Mouse (Mus musculus) gastrocnemius, postnatal 14 days (tissue): ENCODE data around the gene 4933424G06Rik. TPM values are rescaled to one million over a fixed set of nuclear protein-coding genes. Genes with fewer than 3 reads are reported as not detected.

Experiments used
- DNase-seq: peaks from one replicate; pipeline ENCODE4 v3.0.0; 2021; ENCODE audit warnings: mixed read lengths
- intact Hi-C: fragments of 180-260 bp; cut with DNase I; formaldehyde crosslinking; loops from one replicate; pipeline ENCODE4 v1.15.1; 2025; ENCODE audit warnings: low total_unique reads
- total RNA-seq, 2 experiments: library from RNA; stranded (reverse); gene quantifications; 2 replicates each; pipeline ENCODE4 v1.2.3; 2021

4933424G06Rik gene
- total RNA-seq, 2 experiments from 2014 or later = 0.37 to 0.38 TPM

DNA sequence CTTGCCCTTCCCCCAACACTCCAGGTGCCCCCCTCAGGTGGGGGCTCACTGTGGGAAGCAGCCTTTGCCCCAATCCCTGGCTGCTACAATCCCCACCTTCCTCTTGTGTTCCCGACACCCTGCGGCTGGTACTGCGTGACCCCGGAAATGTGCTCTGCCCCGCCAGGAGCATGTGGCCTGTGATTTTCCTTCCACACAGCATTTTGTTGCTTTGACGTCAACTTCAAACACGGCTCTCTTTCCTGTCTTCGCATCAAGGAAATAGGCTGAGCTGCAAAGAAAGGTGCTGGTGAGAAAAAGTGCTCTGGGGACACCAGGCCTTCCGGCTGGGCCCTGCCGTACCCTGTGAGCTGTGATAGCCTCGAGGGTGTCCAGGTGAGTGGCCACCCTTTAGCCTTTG lies 51.6 kb downstream of the 4933424G06Rik start, which contains the start of gene Zap70:
TSS of gene Zap70 (plus strand) at position 231 of the 400 bp plus-strand sequence.
- intact Hi-C loops = no loop called here
- DNase-seq = no peak

DNA sequence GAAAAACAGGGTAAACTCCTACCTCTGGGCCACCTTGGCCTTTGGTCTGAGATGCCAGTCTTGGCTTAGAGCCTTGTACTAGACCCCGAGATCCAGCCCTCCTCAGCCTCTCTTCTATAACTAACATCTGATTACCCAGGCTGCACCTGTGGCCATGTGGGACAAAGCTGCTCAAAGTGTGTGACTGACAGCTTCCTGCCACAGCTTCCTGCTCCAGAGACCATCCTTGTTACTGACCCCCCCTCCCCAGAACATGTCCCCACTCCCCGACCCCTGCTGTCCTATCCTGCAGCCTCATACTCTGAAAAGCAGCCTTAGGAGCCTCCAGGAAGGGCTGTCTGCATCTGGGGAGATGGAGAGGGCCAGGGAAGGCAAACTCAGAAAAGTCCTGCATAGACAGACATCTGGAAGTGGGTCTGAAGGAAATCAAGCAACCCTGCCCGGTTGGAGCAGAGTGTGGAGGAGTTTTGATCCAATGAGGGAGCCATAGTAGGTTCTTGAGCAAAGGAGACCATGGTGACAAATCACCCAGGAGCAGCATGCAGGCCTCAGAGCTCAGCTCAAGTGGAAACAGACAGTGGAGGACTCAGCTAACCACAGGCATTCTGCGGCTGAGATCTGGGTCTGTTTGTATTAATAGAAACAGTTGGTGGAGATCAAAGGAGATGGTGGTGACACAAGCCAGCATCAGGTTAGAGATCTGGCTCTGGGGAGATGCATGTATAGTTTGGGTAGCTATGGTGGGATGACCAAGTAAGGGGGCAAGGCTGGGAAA lies 56.7 kb downstream of the 4933424G06Rik start:
- intact Hi-C loops = no loop called here
- DNase-seq = no peak

DNA sequence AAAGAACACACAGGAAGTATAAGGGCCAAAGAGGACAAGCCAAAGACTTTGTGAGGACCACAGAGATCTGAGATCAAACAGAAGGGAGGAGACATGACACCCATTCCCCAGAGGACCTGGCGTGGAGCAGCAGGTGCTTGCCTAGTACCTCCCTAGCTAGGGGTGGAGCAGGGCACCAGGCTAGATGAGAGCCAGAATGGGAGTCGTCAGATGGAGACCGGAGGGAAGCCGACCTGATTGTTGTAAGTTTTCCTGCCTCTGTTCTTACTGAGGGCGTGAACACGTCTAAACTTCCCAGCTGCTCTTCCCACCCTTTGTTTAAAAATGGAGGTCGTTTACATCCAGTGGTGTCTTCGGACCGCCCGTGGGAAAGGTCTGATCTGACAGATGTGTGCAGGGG lies 57.4 kb downstream of the 4933424G06Rik start:
- DNase-seq = no peak
- intact Hi-C loops = no loop called here

DNA sequence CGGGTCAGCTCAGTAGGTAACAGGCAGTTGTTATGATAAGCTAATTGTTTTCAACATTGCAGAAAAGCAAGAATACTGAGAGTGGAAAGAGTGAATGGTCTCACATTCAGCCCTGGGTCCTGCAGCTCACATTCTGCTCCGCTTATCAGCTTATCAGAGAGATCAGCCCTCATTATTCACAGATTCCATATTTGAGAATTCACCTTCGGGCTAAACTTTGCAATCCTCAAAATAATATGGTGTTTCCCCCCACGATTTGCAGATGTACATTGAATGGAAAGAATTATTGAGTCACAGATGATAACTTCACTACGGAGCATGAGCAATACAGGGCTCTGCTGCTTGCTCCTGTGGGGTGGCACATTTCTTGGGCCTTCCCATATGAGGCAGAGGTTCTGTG lies 58.8 kb downstream of the 4933424G06Rik start:
- DNase-seq = no peak
- intact Hi-C loops = no loop called here

DNA sequence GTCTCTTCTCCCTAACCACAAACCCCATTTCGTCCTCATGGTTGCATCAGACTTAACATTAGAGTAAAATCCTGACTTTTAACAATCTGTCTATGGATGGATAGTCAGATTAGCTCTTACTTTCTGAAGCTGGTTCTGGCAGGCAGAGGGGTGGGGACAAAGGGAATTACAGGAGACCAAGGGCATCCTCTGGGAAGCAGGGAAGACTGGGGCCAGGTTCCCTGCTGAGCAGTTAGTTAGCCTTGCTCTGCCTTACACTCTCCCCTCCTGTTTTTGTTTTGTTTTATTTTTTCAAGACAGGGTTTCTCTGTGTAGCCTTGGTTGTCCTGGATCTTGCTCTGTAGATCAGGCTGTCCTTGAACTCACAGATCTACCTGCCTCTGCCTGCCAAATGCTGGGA lies 60.0 kb downstream of the 4933424G06Rik start:
- intact Hi-C loops = no loop called here

DNA sequence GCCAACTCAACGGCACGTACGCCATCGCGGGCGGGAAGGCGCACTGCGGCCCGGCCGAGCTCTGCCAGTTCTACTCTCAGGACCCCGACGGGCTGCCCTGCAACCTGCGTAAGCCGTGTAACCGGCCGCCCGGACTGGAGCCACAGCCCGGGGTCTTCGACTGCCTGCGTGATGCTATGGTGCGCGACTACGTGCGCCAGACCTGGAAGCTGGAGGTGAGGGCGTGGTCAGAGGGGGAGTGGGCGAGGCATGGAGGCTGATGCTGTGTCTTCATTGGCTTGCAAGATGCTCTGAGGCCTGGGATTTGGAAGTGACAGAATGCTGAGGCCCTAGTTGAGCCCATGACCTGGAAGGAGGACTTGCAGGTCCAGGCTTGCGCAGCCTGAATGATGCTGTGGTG lies 61.0 kb downstream of the 4933424G06Rik start:
- peak; percentile 4 for DNase-seq
- intact Hi-C loops = no loop called here

More for the DNA sequence above, 60.0 kb downstream of the 4933424G06Rik start:
- no peak for DNase-seq

DNA sequence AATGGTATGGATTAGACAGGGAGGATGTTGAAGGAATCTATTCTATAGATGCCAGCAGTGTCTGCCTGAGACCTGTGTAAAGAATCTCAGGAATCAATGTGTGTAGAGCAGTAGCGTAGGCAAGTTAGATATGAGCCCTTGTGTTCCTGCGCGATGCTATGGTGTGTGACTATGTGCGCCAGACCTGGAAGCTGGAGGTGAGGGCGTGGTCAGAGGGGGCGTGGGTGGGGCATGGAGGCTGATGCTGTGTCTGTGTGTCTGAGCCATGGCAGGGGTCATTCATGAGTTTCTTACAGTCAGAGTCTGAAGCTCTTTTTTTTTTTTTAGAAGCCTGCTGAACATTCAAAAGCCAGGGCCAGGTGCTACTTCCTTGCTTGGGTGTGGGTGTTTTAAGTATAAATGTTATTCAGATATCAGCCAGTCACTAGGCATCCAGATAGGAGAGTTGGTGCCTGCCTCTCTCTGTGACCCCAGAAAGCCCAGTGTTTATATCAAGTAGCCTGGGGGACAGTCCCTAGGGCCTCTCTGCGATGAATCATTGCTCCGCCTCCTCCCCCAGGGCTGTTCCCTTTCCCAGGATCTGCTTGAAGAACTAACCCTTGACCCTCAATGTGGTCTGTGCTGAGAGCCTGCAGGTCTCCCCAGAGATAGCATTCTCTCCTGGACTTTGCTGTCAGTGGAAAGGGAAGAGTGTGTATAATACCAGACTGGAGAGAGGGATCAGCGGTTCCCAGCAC lies 62.4 kb downstream of the 4933424G06Rik start:
- intact Hi-C loops = no loop called here
- DNase-seq = peak; percentile 1

DNA sequence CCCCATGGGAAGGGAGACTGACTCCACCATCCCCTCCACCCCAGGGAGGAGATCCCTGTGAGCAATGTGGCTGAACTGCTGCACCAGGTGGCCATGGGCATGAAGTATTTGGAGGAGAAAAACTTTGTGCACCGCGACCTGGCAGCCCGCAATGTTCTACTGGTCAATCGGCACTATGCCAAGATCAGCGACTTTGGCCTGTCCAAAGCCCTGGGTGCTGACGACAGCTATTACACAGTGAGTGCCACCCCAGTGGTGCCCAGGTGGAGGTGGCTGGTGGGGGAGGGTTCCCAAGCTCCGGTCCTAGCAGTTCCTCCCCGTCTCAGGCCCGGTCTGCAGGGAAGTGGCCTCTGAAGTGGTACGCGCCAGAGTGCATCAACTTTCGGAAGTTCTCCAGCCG lies 70.8 kb downstream of the 4933424G06Rik start:
- intact Hi-C loops = loop anchor here (5.0 kb wide), 1 partner anchor 472 kb away; no protein-coding TSS in a partner anchor
- DNase-seq = no peak

DNA sequence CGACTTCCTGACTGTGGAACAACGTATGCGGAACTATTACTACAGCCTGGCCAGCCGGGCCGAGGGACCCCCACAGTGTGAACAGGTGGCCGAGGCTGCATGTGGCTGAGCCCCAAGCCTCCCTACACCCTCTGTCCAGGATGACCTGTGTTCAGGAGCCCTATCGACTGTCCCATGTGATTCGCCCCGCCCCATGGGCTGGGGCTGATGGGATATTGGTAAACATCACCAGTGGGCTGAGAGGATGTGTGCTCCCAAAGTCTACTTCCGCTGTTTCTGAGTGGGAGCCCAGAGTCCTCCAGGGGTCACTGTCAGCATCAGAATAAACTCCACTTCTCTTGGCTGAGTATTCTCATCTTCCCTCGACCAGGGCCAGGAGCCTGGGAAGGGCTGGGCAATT lies 72.5 kb downstream of the 4933424G06Rik start:
- no peak for DNase-seq
- intact Hi-C loops = loop anchor here (5.0 kb wide), 1 partner anchor 470 kb away; no protein-coding TSS in a partner anchor

DNA sequence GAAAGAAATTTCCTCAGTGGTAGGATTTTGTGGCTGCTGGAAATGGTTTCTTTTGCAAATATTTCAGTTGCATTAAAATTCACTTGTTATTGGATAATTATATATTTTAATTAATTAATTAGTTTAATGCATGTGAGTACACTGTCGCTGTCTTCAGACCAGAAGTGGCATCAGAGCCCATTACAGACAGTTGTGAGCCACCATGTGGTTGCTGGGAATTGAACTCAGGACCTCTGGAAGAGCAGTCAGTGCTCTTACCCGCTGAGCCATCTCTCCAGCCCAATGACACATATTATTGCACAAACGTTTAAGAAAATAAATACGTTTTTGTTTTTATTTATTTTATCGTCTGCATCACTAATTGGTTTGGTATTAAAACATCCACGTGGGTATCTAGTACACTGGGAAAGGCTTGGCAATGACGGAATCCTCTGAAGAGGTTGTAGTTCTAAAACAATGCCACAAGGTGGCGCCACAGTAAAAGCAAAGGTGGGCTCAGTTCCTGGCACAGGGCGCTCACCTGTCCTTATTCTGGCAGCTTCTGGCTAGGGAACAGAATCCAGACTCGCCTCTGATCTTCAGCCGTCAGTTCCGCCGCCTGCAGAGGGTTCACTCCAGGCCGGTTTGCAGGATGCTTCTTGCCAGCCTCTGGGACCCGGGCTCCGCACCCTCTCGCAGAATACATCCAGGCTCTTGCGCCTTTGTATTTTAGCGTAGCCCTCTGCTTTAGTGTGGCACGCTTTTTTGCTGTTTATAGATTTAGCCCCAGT lies 74.6 kb downstream of the 4933424G06Rik start:
- peak; percentile 72 for DNase-seq
- intact Hi-C loops = loop anchor here (5.0 kb wide), 1 partner anchor 468 kb away; no protein-coding TSS in a partner anchor

DNA sequence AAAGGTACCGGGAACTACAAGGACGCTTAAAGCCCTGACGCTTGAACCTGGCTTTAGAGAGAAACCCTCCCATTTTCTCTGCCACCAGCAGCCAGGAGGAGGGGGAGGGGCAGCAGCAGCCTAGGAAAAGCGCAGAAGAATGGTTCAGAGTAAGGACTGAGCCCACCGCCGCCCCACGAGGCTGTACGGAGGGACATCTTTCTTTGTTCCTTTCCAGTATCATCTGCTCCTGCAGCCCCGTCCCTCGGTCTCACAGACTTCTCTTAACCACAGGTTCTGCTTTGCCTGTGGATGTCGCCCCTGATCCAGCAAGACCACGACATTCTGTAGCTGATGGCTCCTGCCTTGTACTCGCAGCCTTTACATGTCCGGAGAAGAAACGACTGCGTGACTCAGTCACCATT lies 75.3 kb downstream of the 4933424G06Rik start:
- intact Hi-C loops = no loop called here
- no peak for DNase-seq

DNA sequence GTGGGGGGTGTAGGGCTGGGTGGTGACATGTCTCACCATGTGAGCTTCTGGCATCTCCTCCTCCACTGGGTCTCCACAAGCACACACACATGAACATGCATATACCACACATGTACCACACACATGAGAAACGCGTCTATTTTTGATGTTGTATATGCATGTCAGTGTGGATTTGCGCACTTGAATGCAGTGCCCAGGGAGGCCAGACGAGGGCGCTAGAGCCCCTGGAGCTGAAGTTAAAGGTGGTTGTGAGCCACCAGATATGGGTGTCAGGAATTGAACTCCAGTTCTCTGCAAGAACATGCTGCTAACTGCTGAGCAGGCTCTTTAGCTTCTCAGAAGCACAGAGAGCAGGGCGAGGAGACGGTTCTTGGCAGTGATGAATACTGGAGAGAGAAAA lies 76.4 kb downstream of the 4933424G06Rik start:
- intact Hi-C loops = no loop called here
- no peak for DNase-seq

DNA sequence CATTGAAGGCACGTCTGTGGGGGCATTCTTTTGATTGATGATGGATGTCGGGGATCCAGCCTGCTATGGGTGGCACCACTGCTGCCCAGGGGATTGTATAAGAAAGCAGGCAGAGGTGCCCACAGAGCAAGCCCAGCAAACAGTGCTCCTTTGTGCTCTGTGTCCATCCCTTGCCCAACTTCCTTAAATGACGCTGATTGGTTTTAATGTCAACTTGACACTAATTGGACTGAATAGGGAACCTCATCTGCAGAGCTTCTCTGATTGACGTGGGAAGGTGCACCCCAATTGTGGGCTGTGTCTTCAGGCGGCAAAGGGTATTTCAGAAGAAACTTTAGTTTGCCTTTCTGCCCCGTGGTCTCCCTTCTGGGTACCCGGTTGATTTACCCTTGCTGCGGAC lies 79.5 kb downstream of the 4933424G06Rik start:
- no peak for DNase-seq
- intact Hi-C loops = no loop called here

DNA sequence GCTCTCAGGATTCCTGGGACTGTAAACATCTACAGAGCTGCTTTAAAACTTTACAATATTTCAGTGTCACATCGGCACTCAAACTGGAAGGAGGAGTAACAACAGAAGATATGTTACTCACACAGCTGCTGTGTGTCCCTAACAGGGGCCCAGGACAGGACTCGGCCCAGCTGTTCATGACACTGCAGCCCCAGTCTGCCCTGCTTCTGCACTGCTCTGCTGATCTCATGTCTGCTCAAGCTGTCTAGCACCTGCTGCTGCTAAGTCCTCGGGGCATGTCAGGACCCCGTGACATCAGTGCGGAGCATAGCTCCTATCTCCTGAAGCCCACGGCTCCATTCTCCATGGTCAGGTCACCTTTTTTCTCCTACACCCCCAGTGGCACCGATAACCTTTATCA lies 86.8 kb downstream of the 4933424G06Rik start:
- intact Hi-C loops = no loop called here
- DNase-seq = no peak

DNA sequence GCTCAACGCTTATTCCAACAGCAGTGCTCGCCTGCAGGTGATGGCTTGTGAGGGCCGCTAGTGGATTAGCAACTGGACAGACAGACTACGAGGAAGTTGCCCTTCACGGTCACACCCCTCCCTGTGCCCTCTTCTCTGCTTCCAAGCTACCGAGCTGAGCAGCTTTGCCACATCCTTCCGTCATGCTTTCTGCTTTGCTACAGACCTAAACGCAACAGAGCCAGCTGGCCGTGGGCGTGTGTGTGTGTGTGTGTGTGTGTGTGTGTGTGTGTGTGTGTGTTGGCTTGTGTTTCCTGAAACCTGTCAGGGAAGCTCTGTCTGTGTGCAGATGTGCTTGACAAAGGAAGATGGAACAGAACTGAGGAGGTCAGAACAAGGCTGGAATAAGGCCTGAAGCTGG lies 87.5 kb downstream of the 4933424G06Rik start:
- intact Hi-C loops = no loop called here
- no peak for DNase-seq

DNA sequence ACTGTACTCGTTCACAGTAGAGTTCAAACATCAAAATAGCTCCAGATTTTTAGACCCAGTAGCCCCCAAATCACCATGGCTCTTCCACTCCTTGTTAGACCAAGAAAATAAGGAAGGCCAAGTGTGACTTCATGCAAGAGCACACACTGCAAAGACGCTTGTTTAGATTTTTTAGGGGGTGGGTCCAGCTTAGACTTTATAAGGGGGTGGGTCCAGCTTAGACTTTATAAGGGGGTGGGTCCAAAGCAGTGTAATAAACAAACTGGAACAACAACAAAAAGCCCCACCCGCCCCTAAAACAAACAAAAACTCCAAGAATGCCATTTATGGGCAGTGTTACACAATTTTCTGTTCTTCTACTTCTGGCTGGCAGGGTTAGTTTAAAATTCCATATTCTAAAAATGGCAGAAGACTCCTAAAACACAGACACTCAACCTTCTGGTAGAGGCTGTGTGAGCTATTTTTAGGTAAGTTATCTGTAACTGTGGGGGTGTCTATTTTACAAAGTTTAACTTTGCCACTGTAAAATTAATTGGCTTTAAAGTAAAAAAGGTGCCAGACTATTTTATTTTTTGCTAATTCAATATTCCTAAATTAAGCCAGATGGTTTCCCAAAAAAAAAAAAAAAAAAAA lies 90.5 kb downstream of the 4933424G06Rik start:
- no peak for DNase-seq

DNA sequence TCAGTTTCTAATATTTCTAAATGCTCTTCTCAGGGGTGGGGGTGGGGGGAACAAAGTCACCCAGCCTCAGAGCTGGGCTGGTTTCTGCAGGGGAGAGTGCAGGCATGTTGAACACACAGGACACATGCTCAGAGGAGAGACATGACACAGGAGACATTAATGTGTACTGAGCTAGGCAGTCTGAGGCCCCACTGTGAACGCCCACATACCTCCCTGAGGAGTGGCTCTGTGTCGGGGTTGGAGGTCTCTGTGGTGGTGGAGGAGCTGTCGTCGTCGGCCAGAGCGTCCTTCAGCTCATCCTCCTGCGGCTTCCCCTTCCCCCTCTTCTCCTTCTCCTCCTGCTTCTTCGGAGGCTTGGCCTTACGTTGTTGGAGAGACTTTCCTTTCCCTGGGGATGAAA lies 94.3 kb downstream of the 4933424G06Rik start:
- intact Hi-C loops = no loop called here
- no peak for DNase-seq

More for the DNA sequence above, 90.5 kb downstream of the 4933424G06Rik start:
- intact Hi-C loops = no loop called here

DNA sequence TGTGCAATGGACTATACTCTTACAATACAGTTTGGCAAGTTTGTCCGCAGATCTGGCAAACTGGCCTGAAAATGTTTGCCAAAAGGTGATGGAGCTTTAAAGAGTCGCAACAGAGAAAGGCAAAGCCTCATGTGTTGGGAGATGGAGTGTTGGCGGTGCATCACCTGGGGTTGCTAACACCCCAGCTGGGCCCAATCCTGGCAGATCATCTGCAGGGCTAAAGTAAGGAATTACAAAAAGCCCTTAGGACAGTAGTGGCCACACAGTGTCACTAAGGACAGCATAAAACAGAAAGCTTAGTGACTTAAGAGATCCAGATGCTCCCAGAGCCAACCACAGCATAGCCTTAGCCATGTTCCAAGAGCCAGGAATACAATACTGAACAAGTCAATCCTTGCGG lies 94.9 kb downstream of the 4933424G06Rik start:
- intact Hi-C loops = no loop called here
- no peak for DNase-seq

DNA sequence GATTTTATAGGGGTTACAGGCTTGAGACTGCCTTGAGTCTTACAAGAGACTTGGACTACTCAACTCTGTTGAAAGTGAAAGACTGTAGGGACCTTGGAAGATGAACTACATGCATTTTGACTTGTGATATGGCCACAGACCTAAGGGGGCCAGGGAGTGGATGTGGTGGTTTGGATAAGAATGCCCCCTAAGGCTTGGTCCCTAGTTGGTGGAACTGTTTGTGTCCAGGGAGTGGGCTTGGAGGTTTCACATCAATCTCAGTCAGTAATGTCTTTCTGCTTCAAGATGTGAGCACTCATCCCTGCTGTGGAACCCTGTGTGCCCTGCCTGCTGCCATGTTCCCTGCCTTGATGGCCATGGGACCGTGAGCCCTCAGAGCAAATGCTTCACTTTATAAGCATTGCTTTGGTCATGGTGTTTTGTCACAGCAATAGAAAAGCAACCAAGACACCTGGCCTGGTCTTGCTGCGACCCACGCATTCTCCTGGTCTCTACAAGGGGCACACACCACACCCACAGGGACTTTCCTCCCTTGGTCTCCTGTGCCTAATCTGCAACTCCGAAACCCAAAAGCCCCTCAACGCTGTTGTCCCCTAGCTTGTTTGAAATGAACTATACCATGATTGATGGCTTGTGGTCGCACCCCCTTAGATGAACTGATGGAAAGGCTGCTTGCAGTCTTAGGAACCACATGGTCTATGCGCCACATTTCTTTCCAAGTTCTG lies 96.4 kb downstream of the 4933424G06Rik start:
- no peak for DNase-seq
- intact Hi-C loops = no loop called here
